Mouse (Mus musculus): ENCODE data around the gene Pheta1.

DNA sequence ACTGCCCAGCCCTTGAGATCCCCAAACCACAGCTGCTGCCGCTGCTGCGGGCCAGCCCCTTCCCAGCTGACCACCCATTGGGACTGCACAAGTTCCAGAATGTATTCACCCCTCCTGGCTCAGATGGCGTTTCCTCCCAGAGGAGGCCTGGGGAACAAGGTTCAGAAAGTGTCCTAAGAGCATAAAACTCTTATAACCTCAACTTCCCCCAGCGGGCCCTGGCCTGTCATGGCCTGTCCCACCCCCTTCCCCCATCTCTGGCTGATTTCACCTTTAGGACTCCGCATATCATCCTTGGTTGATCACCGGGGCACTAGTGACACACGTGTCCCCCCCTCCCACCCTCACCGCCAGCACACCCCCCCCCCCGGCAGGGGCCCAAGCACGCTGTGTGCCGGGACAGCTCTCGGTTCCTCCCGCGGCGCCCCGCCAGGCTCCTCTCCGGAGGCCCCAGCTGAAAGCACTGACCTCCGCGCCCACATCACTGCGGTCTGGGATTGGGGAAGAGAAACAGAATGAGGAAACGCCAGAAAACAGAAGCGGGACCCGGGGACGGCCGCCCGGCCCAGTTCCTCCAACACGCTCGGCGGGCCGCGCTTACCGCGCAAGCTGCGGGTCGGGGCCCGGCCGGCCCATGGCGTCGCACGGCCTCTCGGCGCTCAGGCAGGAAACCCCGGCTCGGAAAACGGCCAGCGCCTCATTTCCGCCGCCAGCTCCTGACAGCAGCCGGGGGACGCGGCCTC lies 12.7 kb upstream of the Pheta1 start:
- TF ChIP-seq GATA1 (IDR thresholded peaks at IDR 0.05; ENCODE audit: borderline replicate concordance, low read length): no peak
- TF ChIP-seq FLI1 (IDR thresholded peaks at IDR 0.05; ENCODE audit: low read length): no peak
